Mouse (Mus musculus) heart, postnatal 0 days (tissue): ENCODE measurements at regions not wholly inside any gene's neighbourhood (a gene's known extent, or its start where the extent isn't known, plus 50 kb on each side); places are given as distances from the start of the nearest gene placed in this dataset.

Experiments
- CTCF ChIP-seq: IDR thresholded peaks from 2 replicates; pipeline ENCODE4 v1.5.1; 2016; ENCODE audit warnings: antibody characterized with exemption, control low read depth, low read depth
- EP300 ChIP-seq: IDR thresholded peaks from 2 replicates; pipeline ENCODE4 v1.6.1; 2016; ENCODE audit warnings: antibody characterized with exemption, low read depth

DNA sequence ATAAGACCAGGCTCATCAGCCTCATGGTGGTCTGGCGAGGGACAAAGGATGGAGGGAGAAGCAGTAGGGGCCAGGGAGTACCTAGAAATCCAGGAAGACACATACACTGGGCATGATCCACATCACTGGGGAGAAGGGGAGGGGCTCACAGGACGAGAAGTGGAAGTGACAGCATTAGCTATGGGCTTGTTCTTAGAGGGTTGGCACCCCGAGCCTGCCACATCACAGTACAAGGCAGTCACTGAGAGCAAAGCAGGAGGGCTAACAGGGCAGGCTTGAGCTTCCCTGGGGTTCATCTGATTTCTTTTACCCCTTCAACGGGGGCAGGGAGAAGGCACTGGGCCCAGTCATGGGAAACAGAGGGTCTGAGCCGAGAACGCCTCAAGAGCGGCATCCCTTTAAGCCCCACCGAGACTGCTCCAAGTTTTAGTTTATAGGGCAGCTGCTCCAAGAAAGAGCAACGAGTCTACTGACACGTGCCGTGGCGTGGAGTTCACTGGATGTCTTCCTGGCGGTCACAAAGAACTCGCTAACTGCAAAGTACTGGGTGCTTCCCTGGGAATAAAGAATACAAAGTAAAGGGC, 115.1 kb upstream of the Foxn2 start:
- TF ChIP-seq CTCF (no peak), EP300 (no peak)
